Mouse (Mus musculus) kidney, adult 9 months (tissue): ENCODE data around the gene Reg4.

ENCODE experiments used
- DNase-seq: peaks from one replicate; pipeline ENCODE4 v3.0.0; 2022

Gene Reg4

DNA sequence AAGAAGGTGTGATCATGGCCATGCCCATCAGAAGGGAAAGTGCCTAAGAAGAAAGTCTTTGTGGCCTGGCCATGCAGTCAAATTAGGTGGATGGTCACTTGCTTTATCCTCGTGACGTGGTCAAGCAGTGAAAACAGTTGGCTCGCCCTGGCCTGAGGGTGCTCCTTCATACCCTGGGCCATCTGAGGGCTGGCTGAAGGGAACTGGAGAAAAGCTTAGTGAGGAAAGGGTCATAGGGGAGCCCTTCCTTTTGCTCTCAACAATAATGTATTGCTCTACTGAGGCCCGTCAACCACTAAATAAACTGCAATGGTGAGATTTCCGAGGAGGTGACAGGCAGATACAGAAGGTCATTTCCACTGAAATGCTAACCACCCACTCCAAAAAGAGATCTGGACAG lies 15.3 kb downstream of the Reg4 start:
- DNase-seq, result no peak

DNA sequence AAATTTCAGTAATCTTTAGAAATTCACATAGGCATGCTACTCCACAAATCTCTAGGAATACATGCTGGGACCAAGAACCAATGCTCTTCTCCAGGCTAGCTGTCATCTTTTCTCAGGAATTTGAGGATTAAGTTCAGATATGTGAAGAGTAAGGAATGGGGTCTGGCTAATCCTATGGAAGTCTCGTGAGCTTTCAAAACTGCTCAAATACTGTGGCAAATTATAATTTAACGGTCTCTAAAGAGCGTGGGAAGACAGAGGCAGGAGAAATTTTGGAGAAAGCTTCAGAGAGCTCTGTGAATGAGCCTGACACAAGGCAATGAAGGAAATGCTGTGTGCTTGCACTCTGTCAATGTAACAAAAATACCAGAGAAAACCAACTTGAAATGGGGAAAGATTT lies 16.2 kb downstream of the Reg4 start:
- no peak for DNase-seq

DNA sequence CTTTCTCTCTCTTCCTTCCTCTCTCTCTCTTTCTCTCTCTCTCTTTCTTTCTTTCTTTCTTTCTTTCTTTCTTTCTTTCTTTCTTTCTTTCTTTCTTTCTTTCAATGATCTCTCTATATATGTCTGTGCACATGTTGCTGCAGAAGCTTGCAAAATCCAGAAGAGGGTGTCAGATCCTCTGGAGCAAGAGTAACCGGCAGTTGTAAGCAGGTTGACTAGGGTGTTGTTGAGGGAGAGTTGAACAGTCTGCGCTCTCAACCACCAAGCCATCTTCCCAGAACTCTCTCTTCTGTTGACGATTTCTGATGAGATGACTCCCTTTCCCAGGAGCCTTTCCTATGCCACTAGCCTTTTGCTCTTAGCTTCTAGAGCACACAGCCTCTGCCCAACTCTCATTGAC lies 20.1 kb downstream of the Reg4 start:
- no peak for DNase-seq

DNA sequence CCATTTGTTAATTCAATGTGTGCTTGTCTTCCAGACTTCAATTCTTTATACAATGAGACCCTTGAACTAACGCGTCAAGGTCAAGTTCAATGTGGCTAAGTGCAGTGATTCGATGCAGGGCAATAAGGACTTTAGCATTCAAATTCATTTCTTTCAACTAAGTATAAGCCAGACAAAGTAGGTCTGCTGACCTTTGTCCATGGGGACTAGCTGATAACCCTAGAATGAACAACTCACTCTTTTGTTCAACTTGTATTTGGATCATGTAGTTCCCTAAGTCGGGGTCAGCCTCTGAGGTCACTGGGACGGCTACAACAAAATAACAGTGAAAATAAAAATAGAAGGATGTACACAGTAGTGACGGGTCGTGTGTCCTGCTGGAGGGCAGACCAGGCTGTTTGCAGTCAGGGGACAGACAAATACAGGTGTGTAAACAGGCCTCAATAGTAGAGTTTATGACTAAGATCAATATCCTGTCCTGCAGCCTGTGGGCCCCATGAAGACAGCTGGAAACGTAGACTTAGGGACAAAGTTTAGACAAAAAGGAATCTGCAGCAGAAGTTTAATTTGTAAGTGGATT lies 20.6 kb downstream of the Reg4 start:
- DNase-seq, result no peak

GRCm38 (mm10) chr3:98245892-98246291 lies 23.9 kb downstream of the Reg4 start:
- DNase-seq, result no peak

- no peak for DNase-seq
Observed at GRCm38 (mm10) chr3:98246985-98247751, 25.2 kb downstream of the Reg4 start.

DNA sequence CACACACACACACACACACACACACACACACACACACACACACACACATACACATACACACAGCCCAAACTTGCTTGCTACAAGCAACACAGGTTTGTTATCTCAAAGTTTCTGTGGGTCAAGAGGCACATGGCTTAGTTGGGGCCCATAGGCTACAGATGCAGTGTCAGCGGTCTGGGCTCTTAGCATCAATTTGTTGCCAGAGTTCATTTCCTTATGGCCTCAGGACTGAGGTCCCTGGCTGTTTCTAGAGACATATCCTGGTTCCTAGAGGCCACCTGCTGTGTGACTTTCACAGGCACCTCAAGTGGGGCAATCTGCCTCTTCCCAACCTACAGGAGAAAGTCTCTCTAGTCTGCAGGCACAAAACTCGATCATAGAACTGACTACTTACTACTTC lies 27.4 kb downstream of the Reg4 start:
- DNase-seq, result no peak

GRCm38 (mm10) chr3:98249833-98250448 lies 28.0 kb downstream of the Reg4 start:
- DNase-seq, result no peak

DNA sequence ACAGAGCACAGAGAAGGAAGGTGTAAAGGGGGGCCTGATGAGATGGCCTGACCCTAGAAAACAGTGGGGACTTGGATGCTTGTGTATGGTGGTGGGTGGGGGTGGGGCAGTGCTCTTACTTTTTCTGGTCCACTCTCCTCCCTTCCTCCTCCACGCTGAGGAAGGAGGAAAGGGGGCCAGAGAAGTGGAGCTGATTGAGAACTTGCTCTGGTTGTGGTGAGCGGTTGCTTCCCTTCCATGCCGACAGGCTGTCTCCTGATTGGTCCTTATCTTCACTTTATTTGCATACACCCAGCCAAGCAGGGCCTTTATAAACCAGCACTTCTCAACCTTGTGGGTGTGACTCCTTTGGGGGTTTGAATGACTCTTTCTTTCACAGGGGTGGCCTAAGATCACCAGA lies 32.1 kb downstream of the Reg4 start:
- DNase-seq, result no peak

DNA sequence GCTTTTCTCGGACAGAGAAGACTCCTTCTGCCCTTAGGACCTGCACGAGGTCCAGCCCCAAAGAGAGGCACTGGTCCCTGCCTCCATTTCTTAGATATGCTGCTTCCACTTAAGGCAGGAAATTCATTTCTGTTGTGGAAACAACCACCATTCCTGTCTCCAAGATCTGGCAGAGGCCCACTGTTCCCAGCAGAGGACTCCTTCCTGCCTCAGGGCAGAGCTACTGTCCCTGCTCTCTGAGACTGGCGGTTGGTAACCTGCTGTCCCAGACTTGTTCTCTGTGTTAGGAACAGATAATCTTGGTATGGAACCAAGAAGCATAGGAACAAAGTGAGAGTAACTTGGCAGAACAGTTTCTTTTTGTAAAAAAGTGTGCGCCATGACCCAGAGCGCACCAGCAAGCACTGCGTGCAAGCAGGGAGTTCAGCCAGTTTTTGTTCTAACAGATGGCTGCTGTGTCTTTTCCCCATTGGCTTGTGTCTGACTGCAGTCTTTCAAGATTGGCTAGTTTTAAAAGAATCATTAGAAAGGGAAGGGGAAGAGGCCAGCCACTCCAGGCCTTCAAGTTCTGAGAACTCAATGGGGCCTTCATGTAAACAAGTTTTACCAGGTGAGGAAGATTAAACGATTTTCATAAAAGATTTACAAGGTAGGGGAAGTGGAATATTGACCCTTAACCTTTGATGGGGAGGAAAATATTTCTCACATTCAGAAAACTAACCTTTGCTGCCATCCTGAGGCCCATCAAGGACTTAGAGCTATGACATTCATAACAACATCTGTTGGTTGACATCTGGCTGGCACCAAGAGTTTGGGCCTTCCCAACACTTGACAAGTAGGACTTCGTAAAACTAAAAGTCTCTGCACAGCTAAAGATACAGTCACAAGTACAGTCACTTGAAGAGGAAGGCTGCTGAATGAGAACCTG lies 33.0 kb downstream of the Reg4 start:
- peak; percentile 51 for DNase-seq

GRCm38 (mm10) chr3:98258723-98259122 lies 36.8 kb downstream of the Reg4 start:
- no peak for DNase-seq

- DNase-seq, result no peak
Observed at GRCm38 (mm10) chr3:98259271-98259751, 37.4 kb downstream of the Reg4 start.

- DNase-seq, result peak; percentile 55
Observed at GRCm38 (mm10) chr3:98260534-98260933, 38.6 kb downstream of the Reg4 start.

- no peak for DNase-seq
Observed at GRCm38 (mm10) chr3:98261415-98261814, 39.5 kb downstream of the Reg4 start.

DNA sequence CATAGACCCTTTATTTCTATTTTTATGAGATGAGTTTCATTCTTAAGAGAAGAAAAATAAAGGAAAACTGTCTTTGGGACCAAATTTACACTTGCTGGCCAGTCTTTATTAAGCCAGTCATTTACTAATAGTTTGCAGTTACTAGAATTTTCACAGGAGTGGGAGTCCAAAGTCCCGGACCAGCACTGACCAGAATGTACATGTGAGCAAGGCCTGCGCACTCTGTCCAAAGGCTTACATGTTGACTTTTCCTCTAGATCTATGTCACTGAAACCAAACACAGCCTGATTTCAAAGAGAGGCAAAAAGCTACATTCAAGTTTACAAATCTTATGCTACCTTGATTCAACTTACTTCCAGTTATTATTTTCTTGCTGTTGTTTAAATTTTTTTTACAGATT lies 40.2 kb downstream of the Reg4 start:
- DNase-seq, result peak; percentile 86

DNA sequence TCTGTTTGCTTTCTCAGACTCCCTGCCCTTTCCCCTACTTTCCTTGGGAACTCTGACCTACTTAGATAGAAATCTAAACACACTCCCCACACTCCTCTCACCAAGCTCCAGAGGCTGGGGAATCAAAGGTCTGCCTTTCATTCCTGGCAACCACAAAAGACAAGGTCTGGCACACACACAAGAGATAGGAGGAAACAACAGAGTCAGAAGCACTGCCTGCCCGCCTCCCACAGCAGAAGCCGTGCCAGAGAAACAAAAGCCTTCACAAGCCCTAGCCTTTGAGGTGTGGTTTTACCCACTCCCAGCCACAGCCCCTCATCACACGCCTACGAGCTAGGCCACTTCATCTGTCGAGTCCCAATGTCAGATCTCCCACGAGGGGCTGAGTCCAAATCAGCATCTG lies 45.3 kb downstream of the Reg4 start:
- peak; percentile 82 for DNase-seq

DNA sequence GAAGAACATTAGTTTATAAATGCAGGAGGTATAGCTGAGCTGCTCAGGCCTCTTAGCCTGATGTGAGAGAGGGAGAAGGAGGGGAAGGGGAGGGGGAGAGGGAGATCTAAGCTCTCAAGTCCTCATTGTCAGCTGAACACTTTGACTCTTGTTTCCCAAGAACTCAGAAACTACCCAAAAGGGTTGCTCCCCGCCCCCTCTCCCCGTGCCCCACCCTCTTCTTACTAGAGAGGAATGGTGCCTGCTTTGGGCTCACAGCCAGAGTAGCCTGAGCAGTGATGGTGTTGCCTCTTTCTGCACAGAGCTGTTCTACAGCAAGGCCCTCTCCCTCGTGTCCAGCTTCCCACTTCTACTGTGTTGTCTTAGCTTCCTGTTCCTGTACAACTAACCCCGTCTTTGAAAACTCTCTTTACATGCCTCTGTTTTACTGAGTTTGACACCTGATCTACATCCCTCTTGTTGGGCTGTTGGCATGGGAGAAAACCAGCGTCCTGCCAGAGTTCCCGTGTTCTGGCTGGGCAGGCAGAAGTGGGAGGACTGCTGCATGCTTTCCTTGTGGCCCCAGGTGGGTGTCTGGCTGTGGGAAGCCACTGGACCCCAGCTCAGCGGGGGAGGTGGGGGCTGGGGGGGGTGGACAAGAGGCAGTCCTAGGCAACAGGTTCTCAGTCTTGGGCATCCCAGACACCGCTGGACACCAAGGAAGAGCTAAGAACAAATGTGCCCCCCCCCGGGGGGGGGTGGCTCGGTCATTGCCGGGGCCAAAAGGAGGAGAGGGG lies 51.9 kb downstream of the Reg4 start:
- DNase-seq, result no peak

DNA sequence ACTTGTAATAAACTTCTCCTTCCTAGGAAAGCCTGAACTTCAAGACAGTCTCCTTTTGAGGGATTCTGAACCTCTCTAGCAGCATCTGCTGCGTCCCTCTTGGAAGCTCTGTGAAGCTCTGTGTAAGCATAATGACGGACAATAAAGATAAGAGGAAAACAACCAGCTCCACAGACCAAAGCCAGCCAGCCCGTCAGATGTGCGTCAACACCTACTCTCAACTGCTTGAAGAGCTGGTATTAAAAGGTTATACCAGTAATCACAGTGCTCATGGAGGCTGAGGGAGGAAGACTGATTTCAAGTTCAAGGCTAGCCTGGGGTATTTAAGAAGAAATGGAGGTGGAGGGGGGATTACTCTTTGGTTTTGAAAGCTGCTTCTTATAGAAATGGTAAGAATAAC lies 57.7 kb downstream of the Reg4 start:
- no peak for DNase-seq

DNA sequence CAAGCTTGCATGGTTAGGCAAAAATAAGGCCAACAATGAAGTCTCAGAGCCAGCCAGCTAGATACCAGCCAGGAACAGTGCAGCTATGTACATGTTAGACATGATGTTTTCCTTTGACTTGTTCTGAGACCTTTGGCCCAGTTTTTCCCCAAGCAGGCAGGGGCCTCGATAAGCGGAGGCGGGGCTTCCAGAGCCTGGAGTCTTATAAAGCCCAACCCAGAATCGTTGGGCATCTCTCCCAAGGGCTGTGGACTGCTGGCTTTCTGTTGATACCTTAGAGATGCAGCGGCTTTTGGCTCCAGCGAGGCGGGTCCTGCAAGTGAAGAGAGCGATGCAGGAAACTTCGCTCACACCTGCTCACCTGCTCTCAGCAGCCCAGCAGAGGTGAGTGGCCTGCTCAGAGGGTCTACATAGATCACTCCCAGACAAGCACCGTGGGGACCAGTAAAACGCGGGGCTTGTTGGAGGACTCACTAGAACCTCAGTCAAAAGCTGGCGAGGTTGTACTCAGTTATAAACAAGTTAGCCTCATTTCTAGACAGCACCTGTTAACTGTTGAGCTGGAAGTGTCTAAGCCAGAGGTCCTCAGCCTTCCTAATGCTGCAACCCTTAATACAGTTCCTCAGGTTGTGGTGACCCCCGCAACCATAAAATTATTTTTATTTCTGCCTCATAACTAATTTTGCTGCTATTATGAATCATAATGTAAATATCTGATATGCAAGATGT lies 58.4 kb downstream of the Reg4 start, which contains the start of gene Hmgcs2:
Hmgcs2 (plus strand) TSS at position 232 of the 729 bp plus-strand sequence.
- DNase-seq, result peak; percentile 75

- peak; percentile 71 for DNase-seq
Observed at GRCm38 (mm10) chr3:98280933-98281678, 59.1 kb downstream of the Reg4 start.

DNA sequence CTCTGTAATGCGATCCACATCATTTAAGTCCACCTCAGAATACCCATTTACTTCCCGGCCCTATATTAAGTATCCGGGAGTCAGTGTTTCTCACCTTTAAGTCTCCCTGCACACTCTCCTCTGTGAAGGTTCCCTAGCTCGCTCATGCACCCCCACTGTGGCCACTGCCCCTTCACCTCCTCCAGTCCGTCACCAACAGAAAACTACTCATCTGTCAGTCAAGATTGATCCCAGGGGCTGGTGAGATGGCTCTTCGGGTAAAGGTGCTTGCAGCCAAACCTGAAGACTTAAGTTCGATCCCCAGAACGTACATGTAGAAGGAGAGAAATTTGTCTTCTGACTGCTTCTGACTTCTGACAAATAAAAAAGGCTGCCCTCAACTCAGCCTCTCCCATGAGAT lies 60.5 kb downstream of the Reg4 start:
- DNase-seq, result no peak
